Mouse (Mus musculus) kidney, postnatal 0 days (tissue): ENCODE data around the gene Ankrd40. TPM values are rescaled to one million over a fixed set of nuclear protein-coding genes. Genes with fewer than 3 reads are reported as not detected.

ENCODE experiments used
- ATAC-seq: fragments of 200-750 bp; cut with Nextera tagmentation; replicated peaks from 2 replicates; pipeline ENCODE4 v1.8.0; 2017; ENCODE audit warnings: low read depth, moderate number of reproducible peaks, moderate TSS enrichment, moderate library complexity; ENCODE audit not compliant: low FRiP score
- DNase-seq: peaks from one replicate; pipeline ENCODE4 v3.0.0-alpha.2; 2016; ENCODE audit warnings: low spot score
- H3K27ac ChIP-seq: fragments of 300-500 bp; sonication (generic); 2 replicates; pipeline ENCODE4 v1.5.1; 2014; ENCODE audit warnings: mild to moderate bottlenecking
- H3K27me3 ChIP-seq: fragments of 300-500 bp; sonication (generic); 2 replicates; pipeline ENCODE4 v1.6.1; 2014; ENCODE audit warnings: low read length, mixed read lengths; ENCODE audit not compliant: insufficient read depth
- H3K36me3 ChIP-seq: fragments of 300-500 bp; sonication (generic); 2 replicates; pipeline ENCODE4 v1.6.1; 2014; ENCODE audit warnings: low read length, mixed read lengths; ENCODE audit not compliant: insufficient read depth
- H3K4me1 ChIP-seq: fragments of 300-500 bp; sonication (generic); replicated peaks from 2 replicates; pipeline ENCODE4 v1.6.1; 2014; ENCODE audit warnings: antibody characterized with exemption, low read length, mixed read lengths; ENCODE audit not compliant: insufficient read depth
- H3K4me2 ChIP-seq: fragments of 300-500 bp; sonication (generic); 2 replicates; pipeline ENCODE4 v1.6.1; 2014; ENCODE audit warnings: mild to moderate bottlenecking, low read length, moderate library complexity, mixed read lengths
- H3K4me3 ChIP-seq: fragments of 300-500 bp; sonication (generic); replicated peaks from 2 replicates; pipeline ENCODE4 v1.5.1; 2014; ENCODE audit warnings: low read depth, low read length
- H3K9ac ChIP-seq: fragments of 300-500 bp; sonication (generic); 2 replicates; pipeline ENCODE4 v1.6.1; 2014; ENCODE audit warnings: low read depth, low read length
- H3K9me3 ChIP-seq: fragments of 300-500 bp; sonication (generic); replicated peaks from 2 replicates; pipeline ENCODE4 v1.6.1; 2016; ENCODE audit warnings: low read length, inconsistent platforms, mixed read lengths
- CTCF ChIP-seq: IDR thresholded peaks from 2 replicates; pipeline ENCODE4 v1.5.1; 2016; ENCODE audit warnings: antibody characterized with exemption, low read depth, mild to moderate bottlenecking, moderate library complexity
- WGBS: fragments of 180-500 bp; shearing (Covaris S2); extraction: QIAGEN DNeasy Blood & Tissue Kit; methylation state at CpG from one replicate; pipeline ENCODE4 v1.1.7; 2014; 5-methylcytosine and 5-hydroxymethylcytosine counted together
- polyA plus RNA-seq: library from polyadenylated mRNA; unstranded; fragments of >200 nt; fragmentation: Nextera tagmentation; extraction: Ambion mirVana; gene quantifications from 2 replicates; pipeline ENCODE4 v1.2.1, GENCODE M21; 2015

Ankrd40 gene
- polyA plus RNA-seq, 1 experiment from 2014 or later, result 21.9 TPM

GRCm38 (mm10) chr11:94322636-94323035, 5.2 kb upstream of the Ankrd40 start:
- Histone ChIP-seq H3K4me3 (peak overlapping the region; percentile 98), H3K4me2 (peak overlapping the region; percentile 61), H3K9ac (peak overlapping the region; percentile 99), H3K27me3 (no peaks in the 10 kb centered on the region), H3K27ac (peak overlapping the region; percentile 99), H3K9me3 (no peaks in the 10 kb centered on the region), H3K36me3 (no peaks in the 10 kb centered on the region), H3K4me1 (peaks cover under 1% of the 10 kb centered on the region)
- ATAC-seq (no peak), DNase-seq (no peak)
- WGBS, result 32% methylated on average over 5 of the region's 5 CpGs
- TF ChIP-seq CTCF, result no peak

GRCm38 (mm10) chr11:94323271-94323925, 4.4 kb upstream of the Ankrd40 start:
- Histone ChIP-seq H3K27ac (no peak overlapping the region), H3K36me3 (no peaks in the 10 kb centered on the region), H3K9ac (no peak overlapping the region), H3K4me2 (no peak overlapping the region), H3K27me3 (no peaks in the 10 kb centered on the region), H3K4me1 (no peaks in the 10 kb centered on the region; the same call in none of the 2 replicates), H3K9me3 (no peaks in the 10 kb centered on the region), H3K4me3 (no peak overlapping the region)
- ATAC-seq, result no peak
- DNase-seq, result no peak
- TF ChIP-seq CTCF, result no peak
- WGBS, result 77% methylated on average over 5 of the region's 5 CpGs

GRCm38 (mm10) chr11:94324618-94325017, 3.2 kb upstream of the Ankrd40 start:
- Histone ChIP-seq H3K27ac (no peak overlapping the region), H3K9me3 (no peaks in the 10 kb centered on the region), H3K36me3 (no peaks in the 10 kb centered on the region), H3K4me2 (no peak overlapping the region), H3K9ac (no peak overlapping the region), H3K4me1 (no peaks in the 10 kb centered on the region; the same call in none of the 2 replicates), H3K4me3 (no peak overlapping the region), H3K27me3 (no peaks in the 10 kb centered on the region)
- WGBS, result 86% methylated on average over 5 of the region's 5 CpGs
- no peak for TF ChIP-seq CTCF
- DNase-seq (no peak), ATAC-seq (no peak)

- no peak for TF ChIP-seq CTCF
- ATAC-seq (0 out of 2 replicates have a peak, but pooled peaks have one; percentile 55), DNase-seq (peak; percentile 69)
- H3K4me1 ChIP-seq, result no peaks in the 10 kb centered on the region; the same call in none of the 2 replicates
- WGBS, result 7% methylated on average over 10 of the region's 10 CpGs
- peak overlapping the region; percentile 98 for H3K9ac ChIP-seq
- H3K4me2 ChIP-seq, result peak overlapping the region; percentile 79
- H3K4me3 ChIP-seq, result peak overlapping the region; percentile 70
- peak overlapping the region; percentile 100 for H3K27ac ChIP-seq
- H3K36me3 ChIP-seq, result no peaks in the 10 kb centered on the region
- H3K27me3 ChIP-seq, result no peaks in the 10 kb centered on the region
- H3K9me3 ChIP-seq, result no peaks in the 10 kb centered on the region
Observed at GRCm38 (mm10) chr11:94326961-94327411, 815 bp upstream of the Ankrd40 start.

GRCm38 (mm10) chr11:94328644-94329025, 834 bp downstream of the Ankrd40 start:
- under 1% methylated on average over 10 of the region's 10 CpGs for WGBS
- H3K9ac ChIP-seq, result peak overlapping the region; percentile 98
- DNase-seq, result no peak
- ATAC-seq, result no peak
- peak overlapping the region; percentile 79 for H3K4me2 ChIP-seq
- no peaks in the 10 kb centered on the region; the same call in 1 of the 2 replicates for H3K4me1 ChIP-seq
- peak overlapping the region; percentile 70 for H3K4me3 ChIP-seq
- H3K36me3 ChIP-seq, result no peaks in the 10 kb centered on the region
- H3K27me3 ChIP-seq, result no peaks in the 10 kb centered on the region
- TF ChIP-seq CTCF, result no peak
- H3K9me3 ChIP-seq, result no peaks in the 10 kb centered on the region
- peak overlapping the region; percentile 100 for H3K27ac ChIP-seq

GRCm38 (mm10) chr11:94329270-94329891, 1.6 kb downstream of the Ankrd40 start:
- no peak overlapping the region for H3K4me3 ChIP-seq
- peak; percentile 82 for DNase-seq
- no peak overlapping the region for H3K4me2 ChIP-seq

More at GRCm38 (mm10) chr11:94329270-94329891, 1.6 kb downstream of the Ankrd40 start:
- 53% methylated on average over 4 of the region's 4 CpGs for WGBS
- H3K9me3 ChIP-seq, result no peaks in the 10 kb centered on the region
- no peak overlapping the region for H3K9ac ChIP-seq
- H3K27ac ChIP-seq, result no peak overlapping the region
- peaks cover 2% of the 10 kb centered on the region; the same call in 1 of the 2 replicates for H3K36me3 ChIP-seq
- ATAC-seq, result no peak
- peak; percentile 63 for TF ChIP-seq CTCF
- H3K4me1 ChIP-seq, result no peaks in the 10 kb centered on the region; the same call in 1 of the 2 replicates
- H3K27me3 ChIP-seq, result no peaks in the 10 kb centered on the region
